Mouse (Mus musculus) layer of hippocampus, postnatal 14 days (tissue): ENCODE results near the gene Fam83g. TPM values are rescaled to one million over a fixed set of nuclear protein-coding genes. Genes with fewer than 3 reads are reported as not detected.

Experiments
- DNase-seq, 2 experiments: peaks; one replicate each; pipeline ENCODE4 v3.0.0; 2021 to 2022; ENCODE audit warnings: low spot score in 2 of 2, mixed read lengths in 1 of 2
- total RNA-seq, 2 experiments: library from RNA; stranded (reverse); gene quantifications; 2 replicates each; pipeline ENCODE4 v1.2.3; 2021

Fam83g gene
- total RNA-seq, 2 experiments from 2014 or later: 0.07 TPM; not detected in 1

GRCm38 (mm10) chr11:61713157-61713855, 29.4 kb downstream of the Fam83g start:
- no peak for DNase-seq

GRCm38 (mm10) chr11:61714346-61715117, 30.6 kb downstream of the Fam83g start:
- DNase-seq: peak; percentile 75 to 90

- no peak for DNase-seq
Observed at GRCm38 (mm10) chr11:61715130-61715529, 31.2 kb downstream of the Fam83g start.

- DNase-seq: no peak
Observed at GRCm38 (mm10) chr11:61717990-61718389, 34.1 kb downstream of the Fam83g start.

GRCm38 (mm10) chr11:61719387-61719786, 35.5 kb downstream of the Fam83g start:
- no peak for DNase-seq

- no peak for DNase-seq
Observed at GRCm38 (mm10) chr11:61719826-61720225, 35.9 kb downstream of the Fam83g start.

- no peak for DNase-seq
Observed at GRCm38 (mm10) chr11:61720636-61721035, 36.7 kb downstream of the Fam83g start, which contains the start of gene Slc5a10. Slc5a10 (minus strand) TSS chr11:61720826.

GRCm38 (mm10) chr11:61722077-61722476, 38.2 kb downstream of the Fam83g start:
- no peak for DNase-seq

- no peak for DNase-seq
Observed at GRCm38 (mm10) chr11:61728037-61728436, 44.1 kb downstream of the Fam83g start.

GRCm38 (mm10) chr11:61732672-61733071, 48.8 kb downstream of the Fam83g start:
- no peak for DNase-seq

GRCm38 (mm10) chr11:61737290-61737689, 53.4 kb downstream of the Fam83g start:
- DNase-seq: no peak

- DNase-seq: no peak
Observed at GRCm38 (mm10) chr11:61740500-61740899, 56.6 kb downstream of the Fam83g start.

GRCm38 (mm10) chr11:61743768-61744167, 59.9 kb downstream of the Fam83g start:
- DNase-seq: peak in 1 of 2 experiments; percentile 29

GRCm38 (mm10) chr11:61744460-61744859, 60.6 kb downstream of the Fam83g start:
- no peak for DNase-seq

- no peak for DNase-seq
Observed at GRCm38 (mm10) chr11:61745781-61746180, 61.9 kb downstream of the Fam83g start.

GRCm38 (mm10) chr11:61747161-61747560, 63.3 kb downstream of the Fam83g start:
- no peak for DNase-seq

- no peak for DNase-seq
Observed at GRCm38 (mm10) chr11:61751612-61752011, 67.7 kb downstream of the Fam83g start.

GRCm38 (mm10) chr11:61757151-61757550, 73.3 kb downstream of the Fam83g start:
- DNase-seq: no peak
